Mouse (Mus musculus) heart, postnatal 0 days (tissue): ENCODE data around the gene Taldo1. TPM values are rescaled to one million over a fixed set of nuclear protein-coding genes. Genes with fewer than 3 reads are reported as not detected.

ENCODE experiments used
- ATAC-seq: fragments of 200-750 bp; cut with Nextera tagmentation; 2 replicates; pipeline ENCODE4 v1.8.0; 2017; ENCODE audit warnings: low read depth, moderate number of reproducible peaks, moderate library complexity; ENCODE audit not compliant: insufficient read depth
- DNase-seq: peaks from one replicate; pipeline ENCODE4 v3.0.0-alpha.2; 2016; ENCODE audit warnings: low spot score
- H3K27ac ChIP-seq: fragments of 300-500 bp; sonication (generic); 2 replicates; pipeline ENCODE4 v1.5.1; 2014; ENCODE audit warnings: low read depth, mild to moderate bottlenecking
- H3K27me3 ChIP-seq: fragments of 300-500 bp; sonication (generic); 2 replicates; pipeline ENCODE4 v1.6.1; 2014; ENCODE audit warnings: low read length, mixed read lengths; ENCODE audit not compliant: control insufficient read depth, insufficient read depth
- H3K36me3 ChIP-seq: fragments of 300-500 bp; sonication (generic); replicated peaks from 2 replicates; pipeline ENCODE4 v1.6.1; 2014; ENCODE audit warnings: low read length, mixed read lengths; ENCODE audit not compliant: control insufficient read depth, insufficient read depth
- H3K4me1 ChIP-seq: fragments of 300-500 bp; sonication (generic); 2 replicates; pipeline ENCODE4 v1.6.1; 2014; ENCODE audit warnings: antibody characterized with exemption; ENCODE audit not compliant: control insufficient read depth, insufficient read depth
- H3K4me2 ChIP-seq: fragments of 300-500 bp; sonication (generic); 2 replicates; pipeline ENCODE4 v1.6.1; 2014; ENCODE audit warnings: low read depth, mild to moderate bottlenecking, low read length, moderate library complexity
- H3K4me3 ChIP-seq: fragments of 300-500 bp; sonication (generic); 2 replicates; pipeline ENCODE4 v1.5.1; 2014; ENCODE audit warnings: low read depth, low read length
- H3K9ac ChIP-seq: fragments of 300-500 bp; sonication (generic); replicated peaks from 2 replicates; pipeline ENCODE4 v1.6.1; 2014; ENCODE audit warnings: low read depth, low read length, mixed read lengths
- H3K9me3 ChIP-seq: fragments of 300-500 bp; sonication (generic); replicated peaks from 2 replicates; pipeline ENCODE4 v1.6.1; 2016; ENCODE audit warnings: low read length; ENCODE audit not compliant: control insufficient read depth
- CTCF ChIP-seq: IDR thresholded peaks from 2 replicates; pipeline ENCODE4 v1.5.1; 2016; ENCODE audit warnings: antibody characterized with exemption, control low read depth, low read depth
- EP300 ChIP-seq: IDR thresholded peaks from 2 replicates; pipeline ENCODE4 v1.6.1; 2016; ENCODE audit warnings: antibody characterized with exemption, low read depth
- WGBS: fragments of 180-500 bp; shearing (Covaris S2); extraction: QIAGEN DNeasy Blood & Tissue Kit; methylation state at CpG from one replicate; pipeline ENCODE4 v1.1.7; 2014; 5-methylcytosine and 5-hydroxymethylcytosine counted together
- polyA plus RNA-seq: library from polyadenylated mRNA; unstranded; fragments of >200 nt; fragmentation: Nextera tagmentation; extraction: Ambion mirVana; gene quantifications from 2 replicates; pipeline ENCODE4 v1.2.1, GENCODE M21; 2015
- total RNA-seq: library from RNA; depleted of rRNA; stranded (reverse); fragments of >200 nt; gene quantifications from 2 replicates; pipeline ENCODE4 v1.2.3, GENCODE M21; 2014; ENCODE audit warnings: low replicate concordance

The Taldo1 gene
- total and polyA plus RNA-seq, 2 experiments from 2014 or later: 173 to 225 TPM

DNA sequence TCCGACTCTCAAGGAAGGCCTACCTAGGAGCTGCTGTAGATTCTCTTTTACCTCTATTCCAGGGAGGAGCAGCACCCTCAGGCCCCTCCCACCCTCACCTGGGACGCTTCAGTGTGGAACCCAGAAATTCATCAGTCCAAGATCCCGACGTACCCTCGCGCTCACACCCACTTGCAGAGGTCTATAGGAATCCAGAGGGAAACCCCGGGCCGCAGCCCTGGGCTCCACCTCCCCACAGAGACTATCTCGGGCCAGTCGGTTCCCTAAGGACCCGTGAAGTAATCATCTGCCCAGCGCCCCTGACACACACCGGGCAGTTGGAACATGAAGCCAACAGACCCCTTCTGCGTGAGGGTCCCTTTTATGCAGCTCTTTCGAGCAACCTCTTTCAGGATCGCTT, 21.3 kb downstream of the Taldo1 start:
- Histone ChIP-seq H3K27me3 (no peaks in the 10 kb centered on the region), H3K4me1 (peaks cover 6% of the 10 kb centered on the region), H3K4me2 (peak overlapping the region; percentile 87), H3K4me3 (peak overlapping the region; percentile 70), H3K27ac (peak overlapping the region; percentile 62), H3K9me3 (no peaks in the 10 kb centered on the region), H3K36me3 (peaks cover 15% of the 10 kb centered on the region; the same call in 1 of the 2 replicates), H3K9ac (peak overlapping the region; percentile 80)
- ATAC-seq: no peak; the same call in 1 of the 2 replicates
- 3% methylated on average over 16 of the region's 16 CpGs for WGBS
- no peak for DNase-seq
- no peak for TF ChIP-seq EP300
- TF ChIP-seq CTCF: no peak

DNA sequence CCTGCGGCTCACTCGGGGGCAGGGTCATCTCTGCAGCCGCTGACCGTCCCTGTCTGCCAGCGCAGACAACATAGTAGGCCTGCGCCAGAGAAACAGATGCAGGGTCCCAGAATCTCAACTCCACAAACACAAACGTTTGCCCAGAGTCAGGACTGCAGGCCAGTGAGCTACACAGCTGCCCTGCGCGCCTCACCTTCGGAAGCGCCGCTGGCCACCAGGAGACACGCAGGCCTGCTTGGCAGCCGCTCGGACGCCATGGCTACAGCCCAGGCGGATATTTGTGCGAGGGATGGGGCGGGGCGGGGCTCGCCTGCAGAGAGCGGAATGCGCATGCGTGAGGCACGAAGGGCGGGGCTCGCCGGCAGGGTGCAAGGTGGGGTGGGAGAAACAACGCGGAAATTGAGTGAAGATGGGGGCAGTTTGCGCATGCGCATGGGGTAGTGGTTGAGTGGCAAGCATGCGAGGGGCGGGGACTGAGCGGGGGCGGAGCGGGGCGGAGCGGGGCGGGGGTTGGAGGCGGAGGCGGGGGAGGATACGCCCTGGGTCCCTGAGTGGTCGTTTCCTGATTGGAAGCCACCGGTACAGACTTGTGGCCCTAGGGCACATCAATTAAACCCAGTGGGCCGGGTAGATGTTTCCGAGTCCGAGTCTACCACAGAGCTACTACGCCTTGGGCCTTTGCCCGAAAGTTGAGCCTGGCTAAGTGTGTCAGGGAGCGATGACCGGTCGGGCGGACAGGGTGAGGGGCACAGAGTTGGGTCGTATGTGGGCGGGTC, 22.0 kb downstream of the Taldo1 start, which contains the start of gene Gatd1:
Gene Gatd1, minus strand, starts transcription at position 328 of the 776 bp plus-strand sequence.
- H3K36me3 ChIP-seq: peaks cover 12% of the 10 kb centered on the region; the same call in 1 of the 2 replicates

DNA sequence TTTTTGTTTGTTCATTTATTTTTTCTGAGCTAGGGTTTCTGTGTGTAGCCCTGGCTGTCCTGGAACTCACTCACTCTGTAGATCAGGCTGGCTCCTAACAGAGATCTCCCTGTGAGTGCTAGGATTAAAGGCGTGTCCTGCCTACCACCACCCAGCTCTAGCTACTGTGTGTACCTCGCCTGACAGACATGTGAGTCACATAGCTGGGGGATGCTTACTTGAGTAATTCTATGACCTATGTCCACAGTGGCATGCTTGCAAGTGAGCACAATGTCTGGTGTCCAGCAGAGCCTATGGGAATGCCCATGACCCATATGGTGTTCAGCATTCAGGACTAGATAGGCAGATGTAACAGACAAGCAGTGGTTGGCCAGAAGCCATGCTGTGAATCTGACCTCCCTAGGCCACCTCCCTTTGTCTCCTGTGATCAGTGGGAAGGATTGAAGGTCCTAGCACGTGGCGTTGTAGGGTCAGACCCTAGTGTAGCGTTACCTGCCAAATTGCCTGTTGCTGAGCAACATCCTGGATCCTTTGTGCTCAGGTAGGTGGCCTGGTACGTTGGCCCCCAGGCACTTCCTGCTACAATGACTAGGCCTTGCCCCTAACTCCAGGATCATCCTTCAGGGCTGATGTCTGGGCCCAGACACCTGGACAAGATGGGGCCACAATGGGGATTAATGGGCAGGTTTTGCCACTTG, 24.3 kb downstream of the Taldo1 start:
- 82% methylated on average over 6 of the region's 6 CpGs for WGBS
- DNase-seq (no peak), ATAC-seq (no peak)
- Histone ChIP-seq H3K27ac (no peak overlapping the region), H3K36me3 (no peaks in the 10 kb centered on the region), H3K4me3 (no peak overlapping the region), H3K9ac (no peak overlapping the region), H3K9me3 (no peaks in the 10 kb centered on the region), H3K4me1 (peaks cover 6% of the 10 kb centered on the region), H3K4me2 (no peak overlapping the region), H3K27me3 (no peaks in the 10 kb centered on the region)
- TF ChIP-seq CTCF (no peak), EP300 (no peak)

More for the DNA sequence above, 22.0 kb downstream of the Taldo1 start, which contains the start of gene Gatd1:
- H3K4me3 ChIP-seq: peak within 1 kb of the TSS; percentile 70
- peak within 1 kb of the TSS; percentile 80 for H3K9ac ChIP-seq
- peaks cover 6% of the 10 kb centered on the region for H3K4me1 ChIP-seq
- WGBS: 1% methylated on average over 53 of the region's 56 CpGs
- H3K4me2 ChIP-seq: peak within 1 kb of the TSS; percentile 87
- no peaks in the 10 kb centered on the region for H3K27me3 ChIP-seq
- peak; percentile 95 for ATAC-seq
- peak; percentile 28; the same call in 1 of the 2 replicates for TF ChIP-seq CTCF
- TF ChIP-seq EP300: no peak
- H3K9me3 ChIP-seq: no peaks in the 10 kb centered on the region
- peak within 1 kb of the TSS; percentile 77 for H3K27ac ChIP-seq
- peak; percentile 98 for DNase-seq

DNA sequence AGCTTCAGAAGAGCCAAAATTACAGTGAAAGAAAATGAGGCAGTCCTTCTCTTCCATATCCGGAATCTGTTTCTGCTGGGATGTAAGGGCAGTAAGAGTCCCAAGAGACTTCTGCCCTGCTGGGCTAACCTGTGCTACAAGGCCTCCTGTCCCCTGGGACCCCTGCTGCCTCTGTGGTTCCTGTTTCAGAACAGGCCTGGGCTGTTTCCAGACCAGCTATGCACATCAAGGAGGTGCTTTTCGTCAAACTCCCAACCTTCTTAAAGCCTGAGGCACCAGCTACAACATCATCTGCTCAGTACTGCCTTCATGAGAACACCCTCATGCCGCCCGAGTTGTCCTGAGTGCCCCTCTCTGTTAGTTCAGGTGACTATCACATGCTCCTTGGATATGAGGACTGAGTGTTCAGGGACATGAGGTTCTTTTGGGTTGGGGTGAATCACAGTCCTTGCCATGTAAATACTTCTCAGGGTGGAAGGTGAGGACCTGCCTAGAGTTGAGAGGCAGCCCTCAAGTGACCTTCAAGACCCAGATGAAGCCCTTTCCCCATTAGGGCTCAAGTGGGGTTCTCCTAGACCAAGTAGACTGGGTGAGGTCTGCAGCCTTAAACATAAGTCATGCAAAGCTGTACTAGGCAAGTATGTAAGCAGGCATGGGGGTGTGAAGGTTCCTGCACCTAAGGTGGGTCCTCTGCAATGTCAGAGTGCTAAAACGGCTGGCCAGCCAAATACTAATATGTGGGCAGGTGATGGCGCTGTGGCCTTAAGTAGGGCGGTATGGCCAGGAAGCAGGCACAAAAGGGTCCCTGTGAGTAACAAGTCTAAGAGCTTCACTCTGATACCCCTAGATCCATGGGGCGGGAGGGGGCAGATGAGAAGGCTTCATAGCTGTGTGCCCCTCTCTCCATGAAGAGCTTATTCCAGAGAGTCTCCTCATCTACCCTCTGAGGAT, 26.0 kb downstream of the Taldo1 start:
- no peaks in the 10 kb centered on the region for H3K9me3 ChIP-seq
- ATAC-seq (no peak), DNase-seq (no peak)
- TF ChIP-seq CTCF: peak; percentile 32; the same call in 1 of the 2 replicates
- no peak for TF ChIP-seq EP300
- H3K4me2 ChIP-seq: no peak overlapping the region
- no peak overlapping the region for H3K27ac ChIP-seq
- peaks cover 6% of the 10 kb centered on the region for H3K4me1 ChIP-seq
- no peak overlapping the region for H3K4me3 ChIP-seq
- H3K9ac ChIP-seq: no peak overlapping the region
- no peaks in the 10 kb centered on the region for H3K36me3 ChIP-seq
- 61% methylated on average over 8 of the region's 8 CpGs for WGBS
- H3K27me3 ChIP-seq: no peaks in the 10 kb centered on the region

GRCm38 (mm10) chr7:141418970-141419369, 27.0 kb downstream of the Taldo1 start:
- Histone ChIP-seq H3K27me3 (no peaks in the 10 kb centered on the region), H3K4me3 (no peak overlapping the region), H3K9me3 (no peaks in the 10 kb centered on the region), H3K9ac (no peak overlapping the region), H3K36me3 (no peaks in the 10 kb centered on the region), H3K4me1 (peaks cover 6% of the 10 kb centered on the region), H3K4me2 (no peak overlapping the region), H3K27ac (no peak overlapping the region)
- ATAC-seq (no peak), DNase-seq (no peak)
- TF ChIP-seq CTCF (no peak), EP300 (no peak)
- WGBS: 54% methylated on average over 7 of the region's 7 CpGs
